Mouse (Mus musculus) neural tube, embryonic 11.5 days (tissue): ENCODE measurements around the gene Lmntd2. TPM values are rescaled to one million over a fixed set of nuclear protein-coding genes. Genes with fewer than 3 reads are reported as not detected.
A peak's percentile ranks its signal among the peaks of the same experiment; 100 is the strongest.

ENCODE experiments used
- ATAC-seq: fragments of 200-750 bp; cut with Nextera tagmentation; 2 replicates; pipeline ENCODE4 v1.8.0; 2017; ENCODE audit warnings: moderate number of reproducible peaks, mild to moderate bottlenecking, moderate TSS enrichment, moderate library complexity; ENCODE audit not compliant: insufficient read depth, low FRiP score, low TSS enrichment
- DNase-seq: peaks from one replicate; pipeline ENCODE4 v3.0.0-alpha.2; 2015; ENCODE audit warnings: low spot score
- H3K27ac ChIP-seq: fragments of 300-500 bp; sonication (generic); 2 replicates; pipeline ENCODE4 v1.5.1; 2014; ENCODE audit warnings: low read depth, mild to moderate bottlenecking, low read length
- H3K27me3 ChIP-seq: fragments of 300-500 bp; sonication (generic); 2 replicates; pipeline ENCODE4 v1.6.1; 2014; ENCODE audit warnings: mild to moderate bottlenecking, low read length, mixed read lengths; ENCODE audit not compliant: control insufficient read depth, insufficient read depth
- H3K36me3 ChIP-seq: fragments of 300-500 bp; sonication (generic); 2 replicates; pipeline ENCODE4 v1.6.1; 2014; ENCODE audit warnings: mild to moderate bottlenecking, low read length, moderate library complexity, mixed read lengths; ENCODE audit not compliant: control insufficient read depth, insufficient read depth
- H3K4me1 ChIP-seq: fragments of 300-500 bp; sonication (generic); 2 replicates; pipeline ENCODE4 v1.6.1; 2014; ENCODE audit warnings: low read length, mixed read lengths; ENCODE audit not compliant: control insufficient read depth, insufficient read depth
- H3K4me2 ChIP-seq: fragments of 300-500 bp; sonication (generic); 2 replicates; pipeline ENCODE4 v1.6.1; 2014; ENCODE audit warnings: low read depth, mild to moderate bottlenecking, moderate library complexity
- H3K4me3 ChIP-seq: fragments of 300-500 bp; sonication (generic); 2 replicates; pipeline ENCODE4 v1.5.1; 2014; ENCODE audit warnings: low read depth, low read length
- H3K9ac ChIP-seq: fragments of 300-500 bp; sonication (generic); 2 replicates; pipeline ENCODE4 v1.6.1; 2014; ENCODE audit warnings: mild to moderate bottlenecking, low read length
- H3K9me3 ChIP-seq: fragments of 300-500 bp; sonication (generic); 2 replicates; pipeline ENCODE4 v1.6.1; 2016; ENCODE audit warnings: low read length; ENCODE audit not compliant: control insufficient read depth
- WGBS: fragments of 180-500 bp; shearing (Covaris S2); extraction: QIAGEN DNeasy Blood & Tissue Kit; methylation state at CpG from one replicate; pipeline ENCODE4 v1.1.7; 2014; 5-methylcytosine and 5-hydroxymethylcytosine counted together
- polyA plus RNA-seq: library from polyadenylated mRNA; unstranded; fragments of >200 nt; fragmentation: Nextera tagmentation; extraction: Ambion mirVana; gene quantifications from 2 replicates; pipeline ENCODE4 v1.2.1, GENCODE M21; 2014

Lmntd2 gene
- polyA plus RNA-seq, 1 experiment from 2014 or later, result 2.0 TPM

DNA sequence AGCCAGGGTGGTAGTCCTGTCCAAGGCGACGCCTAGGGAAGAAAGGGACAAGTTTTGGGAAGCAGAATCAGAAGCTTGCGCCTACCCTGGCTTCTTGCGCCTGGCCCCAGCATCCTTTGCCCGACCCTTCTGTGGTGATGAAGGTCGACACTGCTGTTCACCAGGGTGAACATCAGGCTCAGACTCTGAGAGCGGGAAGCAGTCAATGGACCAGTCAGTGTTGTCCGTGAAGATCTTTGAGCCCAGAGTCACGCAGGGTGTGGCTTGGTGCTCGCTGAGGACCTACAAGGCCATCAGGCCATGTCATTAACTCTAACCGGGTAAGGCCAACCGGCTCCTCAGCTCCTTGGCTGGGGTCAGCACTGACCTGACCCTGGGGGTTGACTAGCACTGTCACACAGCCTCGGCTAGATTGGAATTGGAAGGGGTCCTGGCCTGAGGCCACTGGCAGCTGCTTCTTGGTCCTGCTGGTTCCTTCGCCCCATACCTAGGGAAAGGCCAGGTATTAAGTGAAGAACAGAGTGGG lies 3.2 kb downstream of the Lmntd2 start:
- no peak overlapping the region for H3K4me3 ChIP-seq
- no peaks in the 10 kb centered on the region for H3K36me3 ChIP-seq
- no peaks in the 10 kb centered on the region; the same call in 1 of the 2 replicates for H3K4me1 ChIP-seq
- no peaks in the 10 kb centered on the region for H3K9me3 ChIP-seq
- no peaks in the 10 kb centered on the region for H3K27me3 ChIP-seq
- no peak for ATAC-seq
- H3K27ac ChIP-seq, result 0 out of 2 replicates have a peak overlapping the region, but pooled peaks have one; percentile 8
- no peak for DNase-seq
- no peak overlapping the region for H3K4me2 ChIP-seq
- H3K9ac ChIP-seq, result no peak overlapping the region
- WGBS, result 88% methylated on average over 14 of the region's 14 CpGs

DNA sequence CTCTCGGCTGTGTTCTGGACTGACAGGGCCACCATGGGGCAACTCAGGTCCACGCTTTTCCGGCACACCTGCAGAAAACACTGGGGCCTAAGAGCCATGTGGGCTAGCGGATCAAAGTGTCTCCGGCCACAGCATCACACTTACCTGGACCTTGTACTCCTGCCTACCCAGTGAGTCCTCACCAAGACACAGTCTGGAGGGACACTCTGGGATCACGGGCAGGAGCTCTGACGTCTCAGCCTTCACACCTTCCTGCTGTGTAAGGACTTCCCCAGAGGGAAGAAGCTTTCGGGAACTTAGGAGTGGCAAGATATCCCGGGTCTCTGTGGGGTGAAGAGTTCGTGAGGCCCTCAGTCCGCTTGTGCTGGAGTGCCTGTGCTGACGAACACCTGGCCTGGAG lies 3.7 kb downstream of the Lmntd2 start:
- 88% methylated on average over 12 of the region's 12 CpGs for WGBS
- Histone ChIP-seq H3K36me3 (no peaks in the 10 kb centered on the region), H3K9ac (no peak overlapping the region), H3K4me1 (no peaks in the 10 kb centered on the region; the same call in 1 of the 2 replicates), H3K27ac (no peak overlapping the region), H3K4me2 (no peak overlapping the region), H3K4me3 (no peak overlapping the region), H3K9me3 (no peaks in the 10 kb centered on the region), H3K27me3 (no peaks in the 10 kb centered on the region)
- DNase-seq (no peak), ATAC-seq (no peak)

DNA sequence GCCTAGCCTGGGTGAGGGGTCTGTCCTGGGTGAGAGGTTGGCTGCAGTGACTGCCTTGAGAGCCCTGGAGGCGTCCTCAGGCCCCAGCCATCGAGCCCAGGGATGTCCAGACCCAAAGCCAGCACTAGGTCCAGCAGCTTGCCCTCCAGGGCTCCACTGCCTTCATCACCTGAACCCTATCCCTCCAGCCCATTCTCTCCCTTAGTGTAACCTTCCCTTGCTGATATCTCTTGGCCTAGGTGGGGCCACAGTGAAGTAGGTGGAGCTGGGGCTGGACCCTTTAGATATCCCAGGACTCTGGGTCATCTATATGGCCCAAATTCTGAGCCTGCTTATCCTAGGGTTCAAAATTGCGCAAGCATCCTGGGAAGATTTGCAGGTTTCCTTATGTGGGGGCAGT lies 4.4 kb downstream of the Lmntd2 start:
- Histone ChIP-seq H3K4me1 (no peaks in the 10 kb centered on the region), H3K9me3 (no peaks in the 10 kb centered on the region), H3K9ac (no peak overlapping the region), H3K27ac (no peak overlapping the region), H3K27me3 (no peaks in the 10 kb centered on the region), H3K4me2 (no peak overlapping the region), H3K4me3 (no peak overlapping the region), H3K36me3 (no peaks in the 10 kb centered on the region)
- DNase-seq (no peak), ATAC-seq (no peak)
- WGBS, result 64% methylated on average over 3 of the region's 3 CpGs

DNA sequence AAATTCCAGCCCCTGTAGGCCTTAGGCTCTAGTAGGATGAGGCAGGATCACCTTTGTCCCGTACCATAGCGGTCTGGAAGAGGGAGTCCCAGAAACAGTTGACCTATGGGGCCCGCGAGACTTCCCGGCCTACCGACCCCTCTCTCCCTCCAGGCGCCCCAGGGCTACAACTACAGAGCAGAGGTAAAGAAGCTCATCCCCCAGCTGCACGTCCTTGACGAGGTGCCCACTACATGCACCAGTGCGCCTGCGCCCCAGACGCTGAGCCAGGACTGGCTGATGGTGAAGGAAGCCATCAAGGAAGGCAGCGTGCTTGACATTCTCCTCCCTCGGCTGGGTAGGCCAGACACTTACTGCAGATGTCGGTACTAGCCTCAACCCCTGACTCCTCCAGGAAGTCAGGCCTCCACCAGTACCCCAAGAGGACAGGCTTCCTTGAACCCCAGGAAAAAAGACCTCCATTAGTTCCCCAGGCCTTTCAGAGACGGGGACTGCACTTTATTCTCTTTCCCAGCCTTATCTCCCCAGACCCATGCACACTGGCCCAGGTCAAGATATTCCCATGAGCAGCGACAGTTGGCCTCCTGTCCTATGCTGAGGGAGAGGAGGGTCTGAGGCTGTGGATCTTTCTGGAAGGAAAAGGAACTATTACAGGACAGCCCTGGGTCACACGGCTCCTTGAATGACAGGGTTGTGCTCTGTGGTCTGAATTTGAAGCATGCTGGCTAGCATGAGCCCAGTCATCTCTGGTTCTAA lies 7.5 kb downstream of the Lmntd2 start:
- DNase-seq, result no peak
- H3K4me1 ChIP-seq, result no peaks in the 10 kb centered on the region
- no peaks in the 10 kb centered on the region for H3K9me3 ChIP-seq
- H3K4me2 ChIP-seq, result no peak overlapping the region
- ATAC-seq, result no peak
- H3K36me3 ChIP-seq, result no peaks in the 10 kb centered on the region
- no peak overlapping the region for H3K27ac ChIP-seq
- 91% methylated on average over 18 of the region's 18 CpGs for WGBS
- H3K9ac ChIP-seq, result no peak overlapping the region
- H3K27me3 ChIP-seq, result no peaks in the 10 kb centered on the region
- no peak overlapping the region for H3K4me3 ChIP-seq

DNA sequence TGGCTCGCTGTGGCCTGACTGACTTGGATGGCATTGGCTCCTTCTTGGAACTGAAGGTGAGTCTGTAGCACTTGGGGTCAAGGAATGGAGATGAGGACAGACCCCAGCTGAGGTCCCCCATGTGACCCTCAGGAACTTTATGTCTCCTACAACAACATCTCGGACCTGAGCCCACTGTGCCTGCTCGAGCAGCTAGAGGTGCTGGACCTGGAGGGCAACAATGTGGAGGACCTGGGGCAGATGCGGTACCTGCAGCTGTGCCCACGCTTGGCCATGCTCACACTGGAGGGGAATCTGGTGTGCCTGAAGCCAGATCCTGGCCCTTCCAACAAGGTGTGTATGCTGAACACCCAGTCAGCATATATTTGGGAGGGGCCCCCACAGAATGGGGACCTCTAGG lies 8.4 kb downstream of the Lmntd2 start:
- Histone ChIP-seq H3K27ac (no peak overlapping the region), H3K36me3 (no peaks in the 10 kb centered on the region), H3K9me3 (no peaks in the 10 kb centered on the region), H3K9ac (no peak overlapping the region), H3K4me1 (no peaks in the 10 kb centered on the region), H3K4me2 (no peak overlapping the region), H3K27me3 (no peaks in the 10 kb centered on the region), H3K4me3 (no peak overlapping the region)
- ATAC-seq (no peak), DNase-seq (no peak)
- 83% methylated on average over 5 of the region's 5 CpGs for WGBS

DNA sequence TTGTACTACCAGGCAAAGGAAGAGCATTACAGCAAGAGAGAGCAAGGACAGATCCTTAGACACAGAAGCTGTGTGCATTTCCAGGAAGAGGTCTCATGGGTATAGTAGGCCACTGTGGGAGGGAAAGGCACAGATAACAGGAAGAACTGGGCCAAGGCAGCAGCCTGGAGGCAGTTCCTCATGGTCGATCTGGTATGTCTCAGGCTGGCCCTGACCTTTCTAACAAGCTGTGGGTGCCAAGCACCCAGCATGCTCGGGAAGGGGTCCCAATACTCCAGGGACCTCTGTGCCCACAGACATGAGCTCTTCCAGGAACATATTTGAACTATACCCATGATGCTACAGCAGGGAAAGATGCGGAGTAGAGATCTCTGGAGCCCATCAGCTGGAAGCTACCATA lies 9.3 kb downstream of the Lmntd2 start:
- H3K4me1 ChIP-seq, result no peaks in the 10 kb centered on the region
- ATAC-seq (no peak), DNase-seq (no peak)
- no peak overlapping the region for H3K4me2 ChIP-seq
- no peaks in the 10 kb centered on the region for H3K36me3 ChIP-seq
- H3K27ac ChIP-seq, result no peak overlapping the region
- no peaks in the 10 kb centered on the region for H3K9me3 ChIP-seq
- 79% methylated on average over 3 of the region's 3 CpGs for WGBS
- no peak overlapping the region for H3K4me3 ChIP-seq
- no peaks in the 10 kb centered on the region for H3K27me3 ChIP-seq
- H3K9ac ChIP-seq, result no peak overlapping the region

DNA sequence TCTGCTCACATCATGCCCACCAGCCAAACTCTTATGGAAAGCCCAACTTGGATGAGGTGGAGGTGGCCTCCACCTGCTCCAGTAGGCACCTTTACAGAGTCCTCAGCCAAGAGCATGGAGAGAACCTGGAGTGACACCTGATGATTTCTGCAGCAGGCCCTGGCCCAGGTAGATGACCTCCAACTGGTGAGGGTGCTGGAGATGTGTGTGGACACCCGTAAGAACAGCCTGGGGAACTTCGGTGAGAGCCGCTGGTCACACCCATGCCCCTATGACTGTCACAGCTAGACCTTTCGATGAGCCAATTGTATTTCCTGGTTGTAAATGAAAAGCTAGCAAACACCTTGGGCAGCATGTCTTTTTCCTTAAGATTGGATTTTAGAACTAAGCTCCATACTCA lies 15.8 kb downstream of the Lmntd2 start:
- 98% methylated on average over 4 of the region's 4 CpGs for WGBS
- H3K4me2 ChIP-seq, result no peak overlapping the region
- H3K9ac ChIP-seq, result no peak overlapping the region
- H3K27ac ChIP-seq, result no peak overlapping the region
- peaks cover 5% of the 10 kb centered on the region for H3K4me1 ChIP-seq
- no peaks in the 10 kb centered on the region for H3K27me3 ChIP-seq
- no peak for DNase-seq
- no peak for ATAC-seq
- no peaks in the 10 kb centered on the region for H3K36me3 ChIP-seq
- no peaks in the 10 kb centered on the region for H3K9me3 ChIP-seq
- no peak overlapping the region for H3K4me3 ChIP-seq

DNA sequence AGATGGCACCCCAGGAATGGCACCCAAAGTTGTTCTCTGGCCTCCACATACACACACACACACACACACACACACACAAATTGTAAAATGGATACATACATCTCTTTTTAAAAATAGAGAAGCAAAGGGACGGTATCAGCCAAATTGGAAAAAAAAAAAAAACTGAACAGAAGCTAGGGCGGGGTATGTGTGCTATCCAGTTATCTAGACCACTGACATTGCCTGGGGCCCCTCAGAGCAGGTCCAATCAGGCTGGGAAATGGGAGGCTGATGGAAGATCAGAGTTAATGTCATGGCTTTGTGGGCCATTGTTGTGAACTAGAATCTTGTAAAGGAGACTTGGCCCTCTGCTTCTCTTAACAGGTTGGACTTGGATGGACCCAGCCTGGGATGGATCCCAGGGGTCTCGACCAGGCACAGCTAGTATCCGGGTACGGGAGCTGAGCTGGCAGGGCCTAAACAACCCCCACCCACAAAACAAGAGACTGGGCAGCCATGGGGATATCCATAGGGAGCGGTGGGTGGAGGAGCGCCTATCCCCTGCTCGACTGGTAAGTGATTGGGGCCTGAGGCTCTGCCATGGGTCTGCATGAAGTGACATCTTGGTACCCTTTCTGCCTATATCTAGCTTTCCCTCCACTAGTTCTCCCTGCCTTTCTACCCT lies 17.1 kb downstream of the Lmntd2 start:
- ATAC-seq, result no peak
- no peak overlapping the region for H3K4me2 ChIP-seq
- WGBS, result 87% methylated on average over 8 of the region's 8 CpGs

DNA sequence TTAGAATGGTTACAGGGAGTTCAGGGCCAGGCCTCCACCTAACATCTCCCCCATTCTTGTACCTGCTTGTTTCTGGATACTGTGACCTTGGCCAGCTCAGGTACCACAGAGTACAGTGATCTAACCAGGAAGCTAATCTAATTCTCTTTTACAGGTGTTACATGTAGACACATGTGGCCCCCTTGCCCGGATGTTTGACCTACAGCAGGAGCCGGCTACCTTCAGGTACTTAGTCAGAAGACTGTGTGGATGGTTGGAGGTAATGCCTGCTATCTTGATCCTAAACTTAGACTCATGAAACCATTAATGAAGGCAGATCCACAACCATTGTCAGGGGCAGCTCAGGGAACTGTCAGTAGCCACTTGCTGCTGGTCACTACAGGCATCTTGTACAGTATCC lies 18.1 kb downstream of the Lmntd2 start:
- H3K4me1 ChIP-seq, result peaks cover 12% of the 10 kb centered on the region
- H3K4me2 ChIP-seq, result no peak overlapping the region
- H3K27ac ChIP-seq, result no peak overlapping the region
- DNase-seq (no peak), ATAC-seq (no peak)
- H3K9me3 ChIP-seq, result no peaks in the 10 kb centered on the region
- no peaks in the 10 kb centered on the region for H3K27me3 ChIP-seq
- no peak overlapping the region for H3K4me3 ChIP-seq
- H3K36me3 ChIP-seq, result peaks cover 1% of the 10 kb centered on the region; the same call in 1 of the 2 replicates
- 98% methylated on average over 2 of the region's 2 CpGs for WGBS
- peak overlapping the region; percentile 57; the same call in 1 of the 2 replicates for H3K9ac ChIP-seq

More for the DNA sequence above, 17.1 kb downstream of the Lmntd2 start:
- no peak for DNase-seq
- Histone ChIP-seq H3K36me3 (no peaks in the 10 kb centered on the region; the same call in 1 of the 2 replicates), H3K9ac (no peak overlapping the region), H3K27me3 (no peaks in the 10 kb centered on the region), H3K4me3 (no peak overlapping the region), H3K4me1 (peaks cover 12% of the 10 kb centered on the region), H3K27ac (no peak overlapping the region), H3K9me3 (no peaks in the 10 kb centered on the region)
